Mouse (Mus musculus) G1E (cell line): ENCODE data around the gene Lrba.

ENCODE experiments used
- CTCF ChIP-seq: IDR thresholded peaks from 2 replicates; pipeline ENCODE4 v1.5.1; 2012; ENCODE audit warnings: low read depth, low read length, inconsistent platforms, mixed read lengths
- GATA1 ChIP-seq: IDR thresholded peaks from 2 replicates; pipeline ENCODE4 v1.6.1; 2012; ENCODE audit warnings: borderline replicate concordance, low read length, inconsistent platforms, mixed read lengths

DNA sequence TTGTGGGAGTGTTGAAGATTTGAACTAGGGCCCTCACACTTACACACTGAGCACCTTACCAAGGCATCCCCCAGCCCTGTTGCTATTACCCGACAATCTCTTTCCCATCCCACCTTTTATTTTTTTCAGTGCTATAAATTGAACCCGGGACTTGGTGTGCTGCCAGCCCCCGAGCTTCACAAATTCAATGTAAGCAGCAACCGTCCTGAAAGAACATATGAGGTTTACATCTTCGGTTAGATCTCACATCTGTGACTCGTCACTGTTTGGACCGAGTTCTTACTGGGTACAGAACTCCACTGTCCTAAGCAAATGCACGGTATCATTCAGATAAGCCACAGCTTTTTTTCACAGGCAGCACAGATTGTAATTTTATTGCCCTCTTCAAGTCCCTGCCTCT is 607.6 kb downstream of the Lrba start:
- TF ChIP-seq CTCF (no peak), GATA1 (no peak)
